Mouse (Mus musculus) erythroblast, embryonic 14.5 days (primary cell): ENCODE results near the gene 2210011C24Rik. TPM values are rescaled to one million over a fixed set of nuclear protein-coding genes. Genes with fewer than 3 reads are reported as not detected.
A peak's percentile ranks its signal among the peaks of the same experiment; 100 is the strongest.
"Not testable (repeated sequence)": the region's sequence is repeated elsewhere in the genome, so short reads cannot be mapped to it uniquely, and the experiment has no call there.

Experiments used
- H3K27me3 ChIP-seq: 2 replicates; pipeline ENCODE4 v1.6.1; 2012; ENCODE audit warnings: inconsistent platforms; ENCODE audit not compliant: control insufficient read depth
- H3K36me3 ChIP-seq: 2 replicates; pipeline ENCODE4 v1.6.1; 2012; ENCODE audit warnings: mild to moderate bottlenecking, inconsistent platforms; ENCODE audit not compliant: control insufficient read depth
- H3K4me1 ChIP-seq: 2 replicates; pipeline ENCODE4 v1.6.1; 2012; ENCODE audit warnings: inconsistent platforms; ENCODE audit not compliant: control insufficient read depth
- H3K4me3 ChIP-seq: replicated peaks from 2 replicates; pipeline ENCODE3; 2012; ENCODE audit warnings: moderate library complexity, mild to moderate bottlenecking, inconsistent platforms
- H3K9me3 ChIP-seq: 2 replicates; pipeline ENCODE4 v1.6.1; 2012; ENCODE audit warnings: low read length, inconsistent platforms, mixed read lengths; ENCODE audit not compliant: control insufficient read depth
- GATA1 ChIP-seq: IDR thresholded peaks from 2 replicates; pipeline ENCODE4 v1.6.1; 2012; ENCODE audit warnings: low read length, inconsistent platforms, mixed read lengths
- TAL1 ChIP-seq: IDR thresholded peaks from 3 replicates; pipeline ENCODE4 v1.6.1; 2012; ENCODE audit warnings: low read length, inconsistent platforms, mixed read lengths
- polyA plus RNA-seq: library from polyadenylated mRNA; stranded (reverse); fragments of >175 nt; gene quantifications from 2 replicates; pipeline ENCODE4 v1.2.3, GENCODE M21; 2012

Gene 2210011C24Rik
- polyA plus RNA-seq, 1 experiment: not detected

DNA sequence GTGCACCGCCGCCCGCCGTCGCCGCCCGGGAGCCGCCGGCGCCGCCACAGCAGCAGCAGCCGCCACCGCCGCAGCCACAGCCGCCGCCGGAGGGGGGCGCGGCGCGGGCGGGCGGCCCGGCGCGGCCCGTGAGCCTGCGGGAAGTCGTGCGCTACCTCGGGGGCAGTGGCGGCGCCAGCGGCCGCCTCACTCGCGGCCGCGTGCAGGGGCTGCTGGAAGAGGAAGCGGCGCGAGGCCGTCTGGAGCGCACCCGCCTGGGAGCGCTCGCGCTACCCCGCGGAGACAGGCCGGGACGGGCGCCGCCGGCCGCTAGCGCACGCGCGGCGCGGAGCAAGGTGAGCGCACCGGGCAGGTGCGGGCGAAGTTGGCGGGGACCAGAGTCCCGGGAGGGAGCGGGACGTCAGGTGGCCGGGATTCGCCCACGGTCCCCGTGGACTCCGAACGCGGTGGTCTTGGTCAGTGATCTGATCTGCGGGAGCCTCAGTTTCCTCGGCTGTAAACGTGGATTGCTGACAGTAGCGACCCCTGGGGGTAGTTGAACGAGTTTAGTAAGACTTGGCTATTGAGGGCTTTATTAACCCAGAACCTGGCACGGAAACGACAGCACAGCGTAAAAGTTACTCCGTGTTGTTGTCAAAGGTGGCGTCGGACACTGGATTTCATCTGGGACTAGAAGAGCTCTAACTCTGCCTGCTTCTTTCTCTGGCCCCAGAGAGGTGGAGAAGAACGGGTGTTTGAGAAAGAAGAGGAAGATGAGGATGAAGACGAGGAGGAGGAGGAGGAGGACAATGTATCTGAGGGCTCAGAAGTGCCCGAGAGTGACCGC, 13.5 kb downstream of the 2210011C24Rik start:
- no peak for TF ChIP-seq TAL1
- no peak for TF ChIP-seq GATA1
- H3K36me3 ChIP-seq: peaks cover 70% of the 10 kb centered on the region
- peaks cover 4% of the 10 kb centered on the region; the same call in 1 of the 2 replicates for H3K9me3 ChIP-seq
- no peaks in the 10 kb centered on the region for H3K27me3 ChIP-seq
- peak overlapping the region; percentile 91 for H3K4me3 ChIP-seq
- H3K4me1 ChIP-seq: peaks cover 64% of the 10 kb centered on the region

DNA sequence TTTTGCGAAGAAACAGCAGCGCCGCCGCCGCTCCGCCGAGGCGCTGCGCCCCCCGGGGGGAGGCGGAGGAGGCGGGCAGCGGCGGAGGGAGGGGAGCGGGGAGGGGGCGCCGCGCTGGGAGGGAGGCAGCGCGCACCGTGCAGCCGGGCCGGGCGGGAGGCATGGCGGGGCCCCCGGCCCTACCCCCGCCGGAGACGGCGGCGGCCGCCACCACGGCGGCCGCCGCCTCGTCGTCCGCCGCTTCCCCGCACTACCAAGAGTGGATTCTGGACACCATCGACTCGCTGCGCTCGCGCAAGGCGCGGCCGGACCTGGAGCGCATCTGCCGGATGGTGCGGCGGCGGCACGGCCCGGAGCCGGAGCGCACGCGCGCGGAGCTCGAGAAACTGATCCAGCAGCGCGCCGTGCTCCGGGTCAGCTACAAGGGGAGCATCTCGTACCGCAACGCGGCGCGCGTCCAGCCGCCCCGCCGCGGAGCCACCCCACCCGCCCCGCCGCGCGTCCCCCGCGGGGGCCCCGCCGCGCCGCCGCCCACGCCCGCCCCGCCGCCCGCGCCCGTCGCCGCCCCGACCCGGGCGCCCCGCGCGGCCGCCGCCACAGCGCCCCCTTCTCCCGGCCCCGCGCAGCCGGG, 14.3 kb downstream of the 2210011C24Rik start, which contains the start of gene Samd1:
Gene Samd1, plus strand, starts transcription at position 162 of the 631 bp plus-strand sequence.
- peaks cover 64% of the 10 kb centered on the region for H3K36me3 ChIP-seq
- peaks cover 64% of the 10 kb centered on the region for H3K4me1 ChIP-seq
- no peaks in the 10 kb centered on the region for H3K27me3 ChIP-seq
- TF ChIP-seq TAL1 (no peak), GATA1 (no peak)
- H3K4me3 ChIP-seq: peak within 1 kb of the TSS; percentile 91
- H3K9me3 ChIP-seq: peaks cover 4% of the 10 kb centered on the region; the same call in 1 of the 2 replicates

DNA sequence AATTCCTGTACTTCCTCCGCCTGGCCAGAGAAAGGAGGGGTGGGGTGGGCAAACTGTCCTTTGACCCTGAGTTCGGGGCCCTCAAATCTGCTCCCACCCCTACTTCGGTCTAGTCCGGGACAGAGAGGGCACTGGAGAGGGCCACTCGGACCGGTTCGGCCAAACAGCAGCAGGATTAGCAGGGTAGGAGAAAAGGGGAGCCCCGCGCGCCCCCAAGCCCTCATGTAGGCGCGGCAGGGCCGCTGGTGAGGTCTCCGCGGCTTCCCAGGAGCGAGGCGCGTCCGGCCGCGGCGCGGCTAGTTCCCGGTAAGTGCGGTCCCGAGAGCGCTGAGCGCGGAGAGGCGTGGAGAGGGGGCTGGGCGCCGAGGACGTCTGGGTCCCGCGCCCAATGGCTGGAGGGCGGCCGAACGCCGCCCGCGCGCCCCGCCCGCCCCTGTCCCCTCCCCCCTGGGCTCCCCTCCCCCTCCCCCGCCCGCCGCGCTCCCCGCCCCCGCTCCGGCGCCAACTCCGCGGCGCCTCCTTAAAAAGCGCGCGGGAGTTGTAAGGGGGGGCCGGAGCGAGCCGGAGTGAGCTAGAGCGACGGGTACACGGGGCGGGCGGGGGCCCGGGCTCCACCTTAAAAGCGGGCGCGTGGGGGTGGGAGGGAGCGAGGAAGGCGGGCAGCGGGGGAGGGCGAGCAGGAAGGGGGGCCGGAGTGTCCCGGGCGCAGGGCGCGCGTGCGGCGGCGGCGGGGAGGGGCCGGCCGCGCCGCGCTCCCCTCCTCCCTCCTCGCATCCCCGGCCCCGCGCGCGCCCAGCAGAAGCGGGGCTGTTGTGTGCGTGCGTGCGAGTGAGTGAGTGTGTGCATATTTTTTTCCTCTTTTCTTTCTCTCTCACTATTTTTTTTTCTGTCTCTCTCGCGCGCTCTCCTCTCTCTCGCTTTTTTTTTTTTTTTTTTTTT, 15.1 kb downstream of the 2210011C24Rik start:
- H3K27me3 ChIP-seq: no peaks in the 10 kb centered on the region
- H3K36me3 ChIP-seq: peaks cover 60% of the 10 kb centered on the region
- peak overlapping the region; percentile 91 for H3K4me3 ChIP-seq
- peaks cover 4% of the 10 kb centered on the region; the same call in 1 of the 2 replicates for H3K9me3 ChIP-seq
- peaks cover 71% of the 10 kb centered on the region for H3K4me1 ChIP-seq
- TF ChIP-seq GATA1 (no peak), TAL1 (no peak)

DNA sequence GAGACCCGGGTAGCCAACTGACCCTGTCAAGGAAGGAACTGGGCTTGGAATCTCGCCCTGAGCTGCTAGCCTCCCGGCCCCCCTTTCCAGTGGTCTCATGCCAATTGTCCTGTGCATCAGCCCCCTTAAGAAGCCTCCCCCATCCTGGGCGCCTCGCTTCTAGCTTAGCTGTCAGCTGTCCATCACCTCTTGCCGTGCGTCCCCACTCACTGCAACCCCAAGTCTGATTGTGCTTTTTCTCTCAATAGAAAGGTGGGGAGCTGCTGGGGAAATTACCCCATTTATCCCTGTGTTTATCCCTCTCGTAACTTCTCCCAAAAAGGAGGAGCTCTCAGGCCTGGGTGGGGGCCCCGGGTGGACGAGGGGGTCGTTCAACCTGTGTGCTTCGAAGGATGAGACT, 16.0 kb downstream of the 2210011C24Rik start:
- Histone ChIP-seq H3K4me3 (peak overlapping the region; percentile 91), H3K4me1 (peaks cover 71% of the 10 kb centered on the region), H3K27me3 (no peaks in the 10 kb centered on the region), H3K9me3 (no peaks in the 10 kb centered on the region), H3K36me3 (peaks cover 60% of the 10 kb centered on the region)
- TF ChIP-seq TAL1 (no peak), GATA1 (no peak)

DNA sequence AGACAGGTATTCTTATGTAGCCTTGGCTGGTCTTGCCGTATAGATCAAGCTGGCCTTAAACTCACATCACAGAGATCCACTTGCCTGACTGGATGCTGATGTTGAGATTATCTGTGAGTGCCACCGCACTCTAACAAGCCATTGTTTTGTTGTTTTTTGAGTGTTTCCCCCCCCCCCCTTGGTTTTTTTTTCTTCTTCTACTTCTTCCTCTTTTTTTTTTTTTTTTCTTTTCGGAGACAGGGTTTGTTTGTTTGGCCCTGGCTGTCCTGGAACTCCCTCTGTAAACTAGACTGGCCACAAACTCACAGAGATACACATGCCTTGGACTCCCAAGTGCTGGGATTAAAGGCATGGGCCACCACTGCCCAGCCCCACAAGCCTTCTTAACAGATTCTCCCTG, 17.9 kb downstream of the 2210011C24Rik start:
- Histone ChIP-seq H3K36me3 (peaks cover 57% of the 10 kb centered on the region), H3K4me3 (no peak overlapping the region), H3K27me3 (no peaks in the 10 kb centered on the region), H3K9me3 (no peaks in the 10 kb centered on the region), H3K4me1 (peaks cover 69% of the 10 kb centered on the region)
- TF ChIP-seq GATA1 (no peak), TAL1 (no peak)

DNA sequence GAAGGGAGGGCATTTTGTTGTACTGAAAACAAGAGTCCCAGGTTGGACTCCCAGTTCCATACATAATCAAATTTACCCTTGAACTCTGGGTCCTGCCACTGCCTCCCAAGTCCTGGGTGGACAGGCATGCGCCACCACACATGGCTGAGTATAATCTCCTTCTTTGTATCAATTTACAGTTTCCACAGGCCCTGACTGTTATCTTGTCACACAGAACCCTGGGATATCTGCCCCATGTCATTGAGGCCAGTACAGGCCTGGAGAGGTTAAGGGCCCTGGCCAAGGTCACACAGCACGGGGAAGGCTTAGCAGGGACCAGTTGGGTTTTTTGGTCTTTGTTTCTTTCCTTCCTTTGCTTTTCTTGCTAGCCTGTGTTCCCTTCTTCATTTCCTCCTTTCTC, 19.5 kb downstream of the 2210011C24Rik start:
- H3K27me3 ChIP-seq: no peaks in the 10 kb centered on the region
- peaks cover 61% of the 10 kb centered on the region for H3K4me1 ChIP-seq
- H3K36me3 ChIP-seq: peaks cover 66% of the 10 kb centered on the region
- H3K4me3 ChIP-seq: peak overlapping the region; percentile 22
- no peaks in the 10 kb centered on the region for H3K9me3 ChIP-seq
- peak; percentile 25; the same call in 1 of the 2 replicates for TF ChIP-seq GATA1
- TF ChIP-seq TAL1: peak; percentile 12; the same call in 1 of the 3 replicates

DNA sequence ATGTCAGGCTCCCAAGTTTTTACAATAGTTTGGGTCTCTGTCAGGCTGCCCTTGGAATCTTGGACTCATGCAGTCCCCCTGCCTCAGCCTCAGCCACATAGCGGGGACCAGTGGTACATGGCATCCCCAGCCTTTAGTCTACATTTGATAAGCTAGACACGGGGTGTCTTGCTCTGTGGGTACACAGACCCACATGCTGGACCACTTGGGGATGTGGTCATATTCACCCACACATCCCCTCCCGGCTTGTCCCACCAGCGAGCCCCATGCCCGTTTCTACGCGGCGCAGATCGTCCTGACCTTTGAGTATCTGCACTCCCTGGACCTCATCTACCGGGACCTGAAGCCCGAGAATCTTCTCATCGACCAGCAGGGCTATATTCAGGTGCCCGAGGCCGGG, 21.8 kb downstream of the 2210011C24Rik start:
- Histone ChIP-seq H3K27me3 (no peaks in the 10 kb centered on the region), H3K9me3 (no peaks in the 10 kb centered on the region), H3K4me1 (peaks cover 48% of the 10 kb centered on the region), H3K36me3 (peaks cover 80% of the 10 kb centered on the region), H3K4me3 (no peak overlapping the region)
- TF ChIP-seq GATA1 (no peak), TAL1 (no peak)

DNA sequence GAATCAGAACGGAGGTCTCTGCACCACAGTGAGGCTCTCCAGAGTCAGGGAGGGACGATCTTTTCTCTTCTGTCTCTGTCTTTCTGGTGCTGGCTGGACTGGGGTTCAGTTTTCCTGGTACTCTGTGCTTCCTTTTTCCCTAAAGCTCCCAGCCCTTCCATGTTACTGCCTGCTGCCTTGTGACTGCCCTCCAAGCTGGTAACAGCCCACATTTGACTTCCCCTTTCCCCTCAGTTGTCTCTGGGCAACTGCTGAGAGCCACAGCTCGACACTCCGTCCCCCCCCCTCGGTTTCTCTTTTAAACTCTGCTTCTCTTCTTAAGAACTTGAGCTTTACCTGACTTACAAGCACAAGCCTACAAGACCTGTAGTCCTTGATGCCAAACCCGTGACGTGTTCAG, 22.7 kb downstream of the 2210011C24Rik start:
- Histone ChIP-seq H3K27me3 (no peaks in the 10 kb centered on the region), H3K36me3 (peaks cover 78% of the 10 kb centered on the region), H3K9me3 (no peaks in the 10 kb centered on the region), H3K4me1 (peaks cover 42% of the 10 kb centered on the region), H3K4me3 (no peak overlapping the region)
- TF ChIP-seq GATA1: no peak
- TF ChIP-seq TAL1: no peak

DNA sequence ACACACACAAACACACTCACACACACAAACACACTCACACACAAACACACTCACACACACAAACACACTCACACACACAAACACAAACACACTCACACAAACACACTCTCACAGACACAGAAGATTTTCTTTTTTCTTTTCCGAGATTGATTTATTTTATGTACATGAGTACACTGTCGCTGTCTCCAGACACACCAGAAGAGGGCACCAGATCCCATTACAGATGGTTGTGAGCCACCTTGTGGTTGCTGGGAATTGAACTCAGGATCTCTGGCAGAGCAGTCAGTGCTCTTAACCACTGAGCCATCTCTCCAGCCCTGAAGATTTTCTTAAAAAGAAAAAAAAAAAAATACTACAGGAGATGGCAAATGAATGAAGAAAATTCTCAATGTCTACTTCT, 28.7 kb downstream of the 2210011C24Rik start:
- peaks cover 79% of the 10 kb centered on the region for H3K36me3 ChIP-seq
- H3K27me3 ChIP-seq, H3K9me3 ChIP-seq, H3K4me3 ChIP-seq, H3K4me1 ChIP-seq: not testable (repeated sequence)
